Mouse (Mus musculus) kidney, embryonic 16.5 days (tissue): Measurements from ENCODE around the gene Zbtb5. TPM values are rescaled to one million over a fixed set of nuclear protein-coding genes. Genes with fewer than 3 reads are reported as not detected.
"Not testable (repeated sequence)": the region's sequence is repeated elsewhere in the genome, so short reads cannot be mapped to it uniquely, and the experiment has no call there.

Experiments used
- ATAC-seq: fragments of 200-750 bp; cut with Nextera tagmentation; 2 replicates; pipeline ENCODE4 v1.8.0; 2017; ENCODE audit warnings: moderate TSS enrichment; ENCODE audit not compliant: low FRiP score, low TSS enrichment
- H3K27ac ChIP-seq: fragments of 300-500 bp; sonication (generic); 2 replicates; pipeline ENCODE4 v1.5.1; 2014; ENCODE audit warnings: low read length
- H3K27me3 ChIP-seq: fragments of 300-500 bp; sonication (generic); 2 replicates; pipeline ENCODE4 v1.6.1; 2014; ENCODE audit warnings: low read length, control low read depth, mixed read lengths; ENCODE audit not compliant: insufficient read depth
- H3K36me3 ChIP-seq: fragments of 300-500 bp; sonication (generic); 2 replicates; pipeline ENCODE4 v1.6.1; 2014; ENCODE audit warnings: low read length, control low read depth, mixed read lengths; ENCODE audit not compliant: insufficient read depth
- H3K4me1 ChIP-seq: fragments of 300-500 bp; sonication (generic); 2 replicates; pipeline ENCODE4 v1.6.1; 2014; ENCODE audit warnings: low read length, control low read depth, mixed read lengths; ENCODE audit not compliant: insufficient read depth
- H3K4me2 ChIP-seq: fragments of 300-500 bp; sonication (generic); replicated peaks from 2 replicates; pipeline ENCODE4 v1.6.1; 2014; ENCODE audit warnings: low read depth, low read length
- H3K4me3 ChIP-seq: fragments of 300-500 bp; sonication (generic); 2 replicates; pipeline ENCODE4 v1.5.1; 2014; ENCODE audit warnings: mild to moderate bottlenecking, low read length
- H3K9ac ChIP-seq: fragments of 300-500 bp; sonication (generic); replicated peaks from 2 replicates; pipeline ENCODE4 v1.6.1; 2014; ENCODE audit warnings: low read length
- H3K9me3 ChIP-seq: fragments of 300-500 bp; sonication (generic); 2 replicates; pipeline ENCODE4 v1.6.1; 2016; ENCODE audit warnings: low read length, control low read depth
- WGBS: fragments of 180-500 bp; shearing (Covaris S2); extraction: QIAGEN DNeasy Blood & Tissue Kit; methylation state at CpG from one replicate; pipeline ENCODE4 v1.1.7; 2014; 5-methylcytosine and 5-hydroxymethylcytosine counted together
- polyA plus RNA-seq: library from polyadenylated mRNA; unstranded; fragments of >200 nt; fragmentation: Nextera tagmentation; extraction: Ambion mirVana; gene quantifications from 2 replicates; pipeline ENCODE4 v1.2.1, GENCODE M21; 2015

Gene Zbtb5
- polyA plus RNA-seq, 1 experiment from 2014 or later, result 25.2 TPM

GRCm38 (mm10) chr4:44959220-44959619 lies 53.0 kb downstream of the Zbtb5 start:
- H3K9ac ChIP-seq, result no peak overlapping the region
- H3K4me3 ChIP-seq, result no peak overlapping the region
- no peaks in the 10 kb centered on the region for H3K9me3 ChIP-seq
- ATAC-seq, result no peak
- WGBS, result 92% methylated on average over 13 of the region's 13 CpGs
- H3K4me2 ChIP-seq, result no peak overlapping the region
- no peaks in the 10 kb centered on the region for H3K4me1 ChIP-seq
- H3K27me3 ChIP-seq, result no peaks in the 10 kb centered on the region
- H3K36me3 ChIP-seq, result no peaks in the 10 kb centered on the region
- H3K27ac ChIP-seq, result no peak overlapping the region

- no peaks in the 10 kb centered on the region for H3K27me3 ChIP-seq
- no peaks in the 10 kb centered on the region for H3K4me1 ChIP-seq
- no peak overlapping the region for H3K4me3 ChIP-seq
- 92% methylated on average over 9 of the region's 9 CpGs for WGBS
- no peak overlapping the region for H3K4me2 ChIP-seq
- H3K9me3 ChIP-seq, result no peaks in the 10 kb centered on the region
- no peaks in the 10 kb centered on the region for H3K36me3 ChIP-seq
- ATAC-seq, result no peak
- H3K9ac ChIP-seq, result no peak overlapping the region
- no peak overlapping the region for H3K27ac ChIP-seq
Measured at GRCm38 (mm10) chr4:44958776-44959175, 53.4 kb downstream of the Zbtb5 start.

- H3K27me3 ChIP-seq, result no peaks in the 10 kb centered on the region
- no peaks in the 10 kb centered on the region for H3K4me1 ChIP-seq
- ATAC-seq, result 0 out of 2 replicates have a peak, but pooled peaks have one; percentile 15
- H3K9ac ChIP-seq, result no peak overlapping the region
- no peaks in the 10 kb centered on the region for H3K9me3 ChIP-seq
- H3K27ac ChIP-seq, result no peak overlapping the region
- no peak overlapping the region for H3K4me2 ChIP-seq
- H3K36me3 ChIP-seq, result no peaks in the 10 kb centered on the region
- 71% methylated on average over 9 of the region's 9 CpGs for WGBS
- H3K4me3 ChIP-seq, result no peak overlapping the region
Measured at GRCm38 (mm10) chr4:44953041-44953440, 59.2 kb downstream of the Zbtb5 start.

- Histone ChIP-seq H3K27ac (no peak overlapping the region), H3K4me3 (no peak overlapping the region), H3K36me3 (no peaks in the 10 kb centered on the region), H3K9me3 (no peaks in the 10 kb centered on the region), H3K4me2 (no peak overlapping the region), H3K27me3 (no peaks in the 10 kb centered on the region), H3K9ac (no peak overlapping the region), H3K4me1 (no peaks in the 10 kb centered on the region)
- no peak for ATAC-seq
- 94% methylated on average over 1 of the region's 1 CpGs for WGBS
Measured at GRCm38 (mm10) chr4:44948314-44948713, 63.9 kb downstream of the Zbtb5 start.

GRCm38 (mm10) chr4:44947464-44947863 lies 64.7 kb downstream of the Zbtb5 start:
- Histone ChIP-seq H3K4me2 (no peak overlapping the region), H3K4me1 (no peaks in the 10 kb centered on the region), H3K9ac (no peak overlapping the region), H3K9me3 (no peaks in the 10 kb centered on the region), H3K36me3 (no peaks in the 10 kb centered on the region), H3K27ac (peak overlapping the region; percentile 36; the same call in 1 of the 2 replicates), H3K27me3 (no peaks in the 10 kb centered on the region), H3K4me3 (no peak overlapping the region)
- peak; percentile 54 for ATAC-seq
- WGBS, result 74% methylated on average over 5 of the region's 5 CpGs

GRCm38 (mm10) chr4:44946126-44946525 lies 66.1 kb downstream of the Zbtb5 start:
- not testable (repeated sequence) for H3K4me2 ChIP-seq, H3K27ac ChIP-seq, H3K9me3 ChIP-seq, H3K36me3 ChIP-seq, H3K9ac ChIP-seq, H3K4me1 ChIP-seq, H3K4me3 ChIP-seq, ATAC-seq, H3K27me3 ChIP-seq
- WGBS, result 95% methylated on average over 2 of the region's 2 CpGs

- Histone ChIP-seq H3K27ac (peak overlapping the region; percentile 65; the same call in 1 of the 2 replicates), H3K36me3 (no peaks in the 10 kb centered on the region), H3K9ac (no peak overlapping the region), H3K4me3 (no peak overlapping the region), H3K4me1 (no peaks in the 10 kb centered on the region), H3K4me2 (no peak overlapping the region), H3K27me3 (no peaks in the 10 kb centered on the region), H3K9me3 (no peaks in the 10 kb centered on the region)
- WGBS, result 76% methylated on average over 10 of the region's 10 CpGs
- peak; percentile 67; the same call in 1 of the 2 replicates for ATAC-seq
Measured at GRCm38 (mm10) chr4:44944426-44945075, 67.7 kb downstream of the Zbtb5 start.

GRCm38 (mm10) chr4:44943480-44943879 lies 68.7 kb downstream of the Zbtb5 start:
- no peak overlapping the region for H3K4me3 ChIP-seq
- H3K27me3 ChIP-seq, result no peaks in the 10 kb centered on the region
- H3K36me3 ChIP-seq, result no peaks in the 10 kb centered on the region
- H3K27ac ChIP-seq, result peak overlapping the region; percentile 29; the same call in 1 of the 2 replicates
- H3K4me2 ChIP-seq, result no peak overlapping the region
- H3K9ac ChIP-seq, result no peak overlapping the region
- ATAC-seq, result no peak
- 58% methylated on average over 6 of the region's 6 CpGs for WGBS
- H3K4me1 ChIP-seq, result peaks cover 6% of the 10 kb centered on the region; the same call in 1 of the 2 replicates
- no peaks in the 10 kb centered on the region for H3K9me3 ChIP-seq

- H3K9ac ChIP-seq, result no peak overlapping the region
Measured at GRCm38 (mm10) chr4:44942237-44942636, 70.0 kb downstream of the Zbtb5 start.

More at GRCm38 (mm10) chr4:44942237-44942636, 70.0 kb downstream of the Zbtb5 start:
- Histone ChIP-seq H3K4me3 (no peak overlapping the region), H3K4me2 (no peak overlapping the region), H3K4me1 (peaks cover 9% of the 10 kb centered on the region; the same call in 1 of the 2 replicates), H3K27ac (no peak overlapping the region), H3K27me3 (no peaks in the 10 kb centered on the region), H3K36me3 (no peaks in the 10 kb centered on the region), H3K9me3 (no peaks in the 10 kb centered on the region)
- 82% methylated on average over 1 of the region's 1 CpGs for WGBS
- ATAC-seq, result no peak
